Mouse (Mus musculus): ENCODE data around the gene Ube2e2. TPM values are rescaled to one million over a fixed set of nuclear protein-coding genes. Genes with fewer than 3 reads are reported as not detected.
A peak's percentile ranks its signal among the peaks of the same experiment; 100 is the strongest.

Ube2e2 gene
- polyA plus RNA-seq, 1 experiment from 2014 or later, result 74.9 TPM

DNA sequence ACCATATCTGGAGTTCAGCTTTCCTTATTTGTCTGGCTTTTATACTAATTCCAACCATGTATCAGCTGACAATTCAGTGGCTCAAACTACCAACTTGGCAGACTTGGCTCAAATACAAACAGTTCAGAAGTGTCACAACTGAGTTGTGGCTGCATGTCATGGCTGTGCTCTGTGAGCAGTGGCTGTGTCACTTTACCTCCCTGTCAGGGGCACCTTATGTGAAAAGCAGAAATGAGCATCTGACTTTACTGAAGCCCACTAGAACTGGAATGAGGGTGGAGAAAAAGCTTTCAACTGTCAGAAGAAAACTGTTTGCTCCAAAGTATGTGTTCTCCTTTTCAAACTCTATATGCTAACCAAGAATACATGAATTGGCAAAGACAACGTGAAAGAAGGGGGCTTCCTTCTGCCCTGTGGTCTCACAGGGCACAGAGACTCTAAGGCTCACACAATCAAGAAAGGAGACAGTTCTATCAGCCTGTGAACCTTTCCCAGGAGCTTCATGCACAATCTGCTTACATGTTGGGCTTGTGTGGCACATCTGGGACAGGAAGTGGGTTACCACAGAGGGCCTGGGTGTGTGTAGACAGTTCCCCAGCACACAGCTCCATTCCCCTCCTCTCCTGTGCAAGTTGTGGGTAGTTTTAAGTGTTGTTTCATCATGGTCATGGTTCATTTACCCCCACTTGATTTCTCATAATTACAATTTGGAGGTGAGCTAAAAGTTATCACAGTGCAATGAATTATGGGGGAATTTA lies 228.6 kb downstream of the Ube2e2 start:
- Histone ChIP-seq H3K4me2 (replicated peaks) (no peak overlapping the region), H3K4me3 (no peak overlapping the region), H3K4me1 (no peaks in the 10 kb centered on the region), H3K9ac (no peak overlapping the region), H3K27me3 (replicated peaks) (no peaks in the 10 kb centered on the region), H3K36me3 (no peaks in the 10 kb centered on the region), H3K27ac (no peak overlapping the region), H3K9me3 (peaks cover 8% of the 10 kb centered on the region; the same call in 1 of the 2 replicates)
- 86% methylated on average over 1 of the region's 1 CpGs for WGBS
- no peak for ATAC-seq (ENCODE audit: low FRiP score, low read depth)

DNA sequence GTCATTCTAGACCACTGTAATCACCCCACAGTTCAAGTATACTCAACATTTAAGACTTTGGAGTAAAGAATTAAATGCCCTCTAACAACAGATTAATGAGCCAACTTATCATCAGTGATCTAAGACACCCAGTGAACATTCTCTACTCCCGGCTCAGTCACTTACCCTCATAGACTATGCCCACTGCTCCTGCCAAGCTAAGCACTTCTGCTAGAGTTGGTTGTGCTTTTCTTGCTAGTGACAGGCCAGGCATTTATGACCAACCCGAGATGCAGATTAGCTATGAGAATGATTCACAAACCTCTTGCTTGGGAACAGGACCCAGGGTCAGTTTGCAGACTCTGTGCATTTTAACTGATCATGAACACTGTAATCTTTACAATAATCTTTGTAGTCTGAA lies 230.4 kb downstream of the Ube2e2 start:
- Histone ChIP-seq H3K9ac (no peak overlapping the region), H3K36me3 (no peaks in the 10 kb centered on the region), H3K27ac (no peak overlapping the region), H3K4me3 (no peak overlapping the region), H3K27me3 (replicated peaks) (no peaks in the 10 kb centered on the region), H3K4me2 (replicated peaks) (no peak overlapping the region), H3K9me3 (peaks cover 8% of the 10 kb centered on the region; the same call in 1 of the 2 replicates), H3K4me1 (no peaks in the 10 kb centered on the region)
- ATAC-seq (ENCODE audit: low FRiP score, low read depth), result no peak
- 91% methylated on average over 2 of the region's 2 CpGs for WGBS

DNA sequence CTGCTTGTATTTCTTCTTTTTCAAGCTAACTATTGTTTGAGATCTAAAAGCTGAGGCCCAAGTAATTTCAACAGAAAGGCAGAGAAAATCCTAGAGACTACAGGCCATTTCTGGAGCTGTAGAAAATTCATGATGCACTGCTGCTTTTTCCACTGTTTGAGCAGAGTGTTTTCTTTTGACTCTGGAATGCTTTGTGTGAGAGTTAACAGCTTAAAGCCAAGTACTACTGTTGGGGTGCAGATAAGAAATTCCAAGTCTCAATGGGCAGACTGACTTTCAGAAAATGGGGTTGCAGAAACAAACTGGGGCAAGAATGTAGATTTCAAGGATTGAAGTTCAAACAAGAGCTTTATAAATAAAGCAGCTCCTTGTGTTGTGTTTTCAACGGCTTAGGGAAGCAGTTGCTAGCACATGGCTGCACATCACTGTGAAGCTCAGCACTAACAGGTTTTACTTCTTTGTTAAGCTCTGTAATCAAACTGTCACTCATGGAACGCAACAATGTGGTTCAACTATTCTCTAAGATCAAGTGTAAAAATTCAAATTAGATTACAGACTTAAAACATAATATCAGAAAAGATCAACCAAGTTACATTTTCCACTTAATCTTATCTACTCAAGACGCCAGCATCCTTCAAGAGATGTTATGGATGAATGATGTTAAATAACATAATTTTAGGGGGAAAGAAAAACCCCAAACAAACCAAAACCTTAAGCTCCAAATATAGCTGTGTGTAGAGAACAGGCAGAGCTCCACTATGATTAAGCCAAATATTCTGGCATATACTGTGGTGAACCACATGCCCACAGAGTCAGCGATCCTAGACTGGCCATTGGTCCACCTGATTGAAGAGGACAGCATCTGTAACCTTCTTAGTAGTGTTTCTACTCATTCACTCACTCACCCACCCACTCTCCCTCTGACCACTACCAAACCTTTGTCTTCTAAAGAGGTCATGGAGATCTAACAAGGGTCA lies 236.0 kb downstream of the Ube2e2 start:
- no peak overlapping the region for H3K4me3 ChIP-seq
- no peak overlapping the region for H3K9ac ChIP-seq
- H3K36me3 ChIP-seq, result no peaks in the 10 kb centered on the region
- H3K4me1 ChIP-seq, result no peaks in the 10 kb centered on the region
- WGBS, result 79% methylated on average over 4 of the region's 4 CpGs
- H3K27ac ChIP-seq, result no peak overlapping the region
- no peak for ATAC-seq (ENCODE audit: low FRiP score, low read depth)
- H3K4me2 ChIP-seq (replicated peaks), result no peak overlapping the region
- H3K27me3 ChIP-seq (replicated peaks), result no peaks in the 10 kb centered on the region
- H3K9me3 ChIP-seq, result peaks cover 8% of the 10 kb centered on the region; the same call in 1 of the 2 replicates

DNA sequence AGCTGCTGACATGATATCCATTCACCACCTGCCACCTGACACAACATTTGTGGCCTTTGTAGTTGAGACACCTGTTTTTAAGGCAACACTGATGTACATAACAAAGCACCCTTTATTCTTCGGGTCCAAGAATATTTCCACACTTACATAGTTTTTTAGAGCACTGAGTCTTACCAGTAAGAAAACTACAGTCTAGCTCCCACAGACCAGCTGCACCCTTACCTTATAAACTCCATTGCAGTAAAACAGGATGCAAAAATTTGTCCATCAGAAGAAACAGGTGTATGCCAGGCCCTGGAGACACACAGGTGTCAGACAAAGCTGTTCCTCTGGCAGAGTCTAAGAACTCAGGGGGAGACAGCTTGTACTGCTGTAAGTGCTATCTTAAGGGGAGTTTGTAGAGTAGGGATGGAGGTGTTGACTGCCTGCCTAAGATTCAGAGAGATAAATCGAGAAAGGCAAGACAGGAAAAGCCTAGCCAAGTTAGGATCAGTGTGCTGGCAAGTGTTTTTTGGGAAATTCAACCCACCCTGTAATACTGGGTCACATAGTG lies 244.9 kb downstream of the Ube2e2 start:
- no peak overlapping the region for H3K4me3 ChIP-seq
- no peaks in the 10 kb centered on the region for H3K27me3 ChIP-seq (replicated peaks)
- H3K9ac ChIP-seq, result no peak overlapping the region
- H3K4me1 ChIP-seq, result no peaks in the 10 kb centered on the region
- 82% methylated on average over 2 of the region's 2 CpGs for whole genome bisulfite sequencing
- H3K36me3 ChIP-seq, result no peaks in the 10 kb centered on the region
- no peak for ATAC-seq (ENCODE audit: low FRiP score, low read depth)
- 0 out of 2 replicates have a peak, but pooled peaks cover 4% of the 10 kb centered on the region for H3K9me3 ChIP-seq
- H3K27ac ChIP-seq, result no peak overlapping the region
- no peak overlapping the region for H3K4me2 ChIP-seq (replicated peaks)

DNA sequence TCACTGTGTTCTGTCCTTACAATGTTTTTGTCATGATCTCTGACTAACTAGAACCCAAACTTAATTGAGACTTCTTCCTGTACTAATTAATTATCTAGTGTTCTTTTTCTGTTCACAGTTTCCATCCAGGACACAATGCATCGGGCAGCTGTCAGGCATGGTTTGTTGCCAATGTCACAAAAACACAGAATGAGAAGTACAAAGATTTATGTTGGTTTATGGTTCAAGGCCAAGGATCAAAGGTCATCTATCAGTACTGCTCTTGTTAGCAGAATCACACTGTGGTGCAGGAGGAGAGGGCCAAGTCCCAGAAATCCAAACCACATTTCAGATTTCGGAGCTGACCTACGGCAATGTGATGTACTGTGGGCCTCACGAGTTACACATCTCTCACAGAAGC lies 252.4 kb downstream of the Ube2e2 start:
- H3K4me2 ChIP-seq (replicated peaks), result no peak overlapping the region
- H3K9me3 ChIP-seq, result 0 out of 2 replicates have a peak, but pooled peaks cover 4% of the 10 kb centered on the region
- H3K4me3 ChIP-seq, result no peak overlapping the region
- no peak overlapping the region for H3K9ac ChIP-seq
- no peak for ATAC-seq (ENCODE audit: low FRiP score, low read depth)
- peaks cover 4% of the 10 kb centered on the region; the same call in 1 of the 2 replicates for H3K4me1 ChIP-seq
- WGBS, result 79% methylated on average over 4 of the region's 4 CpGs
- H3K27me3 ChIP-seq (replicated peaks), result no peaks in the 10 kb centered on the region
- no peak overlapping the region for H3K27ac ChIP-seq
- H3K36me3 ChIP-seq, result no peaks in the 10 kb centered on the region

DNA sequence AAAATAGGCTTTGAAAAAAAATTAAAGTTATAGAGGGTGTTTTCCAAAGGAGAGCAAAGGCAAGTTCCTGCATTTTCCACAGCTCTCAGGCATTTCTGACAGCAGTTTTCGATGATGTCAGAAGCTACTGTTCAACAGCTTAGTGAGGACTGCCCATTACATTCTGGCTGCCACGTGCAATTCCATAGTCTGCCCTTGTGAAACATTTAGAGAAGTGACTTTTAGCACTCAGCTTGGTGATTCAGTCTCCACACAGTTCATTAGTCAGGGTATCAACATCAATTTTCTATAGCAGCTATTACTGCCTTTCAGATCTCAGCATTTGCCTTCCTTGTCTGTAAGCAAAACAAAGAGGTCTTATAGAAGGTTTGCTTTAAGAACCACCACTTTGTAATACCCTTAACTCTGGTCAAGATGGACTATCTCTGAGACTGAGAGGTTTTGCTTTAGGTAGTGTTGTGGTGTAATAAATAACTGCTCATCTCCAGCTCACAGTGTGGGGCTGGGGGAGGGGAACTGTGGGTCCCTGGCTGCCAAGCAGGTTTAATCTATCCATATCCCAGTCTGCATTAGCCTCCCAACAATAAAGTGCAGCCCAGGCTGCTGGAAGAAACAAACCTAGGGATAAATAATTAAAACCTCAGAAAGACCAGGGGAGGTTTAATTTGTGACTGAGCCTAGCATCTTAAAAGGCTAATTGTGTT lies 255.2 kb downstream of the Ube2e2 start:
- H3K4me1 ChIP-seq, result peaks cover 4% of the 10 kb centered on the region; the same call in 1 of the 2 replicates
- no peaks in the 10 kb centered on the region for H3K36me3 ChIP-seq
- H3K4me3 ChIP-seq, result no peak overlapping the region
- H3K9me3 ChIP-seq, result no peaks in the 10 kb centered on the region
- H3K27me3 ChIP-seq (replicated peaks), result no peaks in the 10 kb centered on the region
- no peak overlapping the region for H3K4me2 ChIP-seq (replicated peaks)
- ATAC-seq (ENCODE audit: low FRiP score, low read depth), result peak; percentile 74; the same call in 1 of the 2 replicates
- H3K27ac ChIP-seq, result no peak overlapping the region
- 80% methylated on average over 2 of the region's 2 CpGs for WGBS
- no peak overlapping the region for H3K9ac ChIP-seq

DNA sequence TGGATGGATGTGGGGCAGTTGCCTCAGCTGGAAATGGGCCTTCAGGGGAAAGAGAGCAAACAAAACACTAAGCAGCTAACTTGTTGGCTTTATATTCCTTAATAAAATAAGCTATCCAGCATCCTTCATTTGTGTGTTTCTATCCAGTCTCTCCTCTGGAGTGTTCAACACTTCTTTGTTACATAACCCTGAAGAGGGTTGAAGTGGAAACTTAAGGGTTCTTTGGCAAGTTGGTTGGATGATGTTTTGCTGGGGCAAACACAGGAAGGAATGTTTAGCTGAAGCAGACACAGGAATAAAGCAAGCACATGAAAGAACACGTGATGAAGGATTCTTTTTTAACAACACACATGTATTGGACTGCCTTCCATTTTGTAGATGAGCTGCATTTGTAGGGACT lies 256.3 kb downstream of the Ube2e2 start:
- Histone ChIP-seq H3K27me3 (replicated peaks) (no peaks in the 10 kb centered on the region), H3K9me3 (no peaks in the 10 kb centered on the region), H3K27ac (no peak overlapping the region), H3K4me3 (no peak overlapping the region), H3K4me1 (peaks cover 4% of the 10 kb centered on the region; the same call in 1 of the 2 replicates), H3K36me3 (no peaks in the 10 kb centered on the region), H3K4me2 (replicated peaks) (no peak overlapping the region), H3K9ac (no peak overlapping the region)
- 83% methylated on average over 1 of the region's 1 CpGs for WGBS
- ATAC-seq (ENCODE audit: low FRiP score, low read depth), result no peak

DNA sequence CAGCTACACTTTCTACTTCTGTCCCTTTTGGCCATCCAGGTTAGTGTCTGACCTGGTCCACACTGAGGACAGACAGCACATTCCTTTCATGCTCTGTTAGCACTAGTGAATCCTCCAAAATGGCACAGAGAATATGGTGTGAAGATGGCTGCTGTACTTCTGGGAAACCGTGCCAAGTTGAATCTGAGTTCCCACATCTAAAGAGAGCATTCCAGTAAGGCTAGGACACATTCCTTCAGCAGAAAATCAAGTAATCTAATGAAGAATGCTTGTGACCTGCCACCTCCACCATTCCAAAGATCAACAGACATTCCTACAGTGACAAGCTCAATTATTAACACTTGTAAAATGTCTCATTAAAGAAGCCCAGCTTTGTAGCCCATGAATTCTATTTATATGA lies 265.9 kb downstream of the Ube2e2 start:
- no peaks in the 10 kb centered on the region for H3K9me3 ChIP-seq
- ATAC-seq (ENCODE audit: low FRiP score, low read depth), result no peak
- no peak overlapping the region for H3K9ac ChIP-seq
- H3K27me3 ChIP-seq (replicated peaks), result no peaks in the 10 kb centered on the region
- H3K4me1 ChIP-seq, result no peaks in the 10 kb centered on the region
- no peak overlapping the region for H3K27ac ChIP-seq
- H3K4me3 ChIP-seq, result no peak overlapping the region
- 85% methylated on average over 1 of the region's 1 CpGs for WGBS
- no peaks in the 10 kb centered on the region for H3K36me3 ChIP-seq
- H3K4me2 ChIP-seq (replicated peaks), result no peak overlapping the region

DNA sequence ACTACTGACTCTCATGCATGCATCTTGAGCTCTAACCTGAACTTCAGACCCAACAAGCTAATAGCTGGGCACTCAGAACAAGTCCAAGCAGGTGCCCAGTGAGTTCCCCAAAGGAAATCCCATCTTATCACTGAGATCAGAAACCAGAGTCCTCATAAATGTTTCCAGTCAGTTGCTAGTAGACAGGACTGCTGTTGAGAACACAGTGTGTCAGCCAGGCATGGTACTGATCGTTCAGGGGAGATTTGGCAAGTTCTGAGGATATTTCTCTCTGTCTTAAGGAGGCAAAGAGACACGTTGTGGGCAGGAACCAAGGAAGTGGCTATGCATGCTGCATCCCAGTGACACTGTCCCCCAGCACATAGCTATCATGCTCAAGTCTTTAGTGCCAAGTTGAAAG lies 275.5 kb downstream of the Ube2e2 start:
- H3K4me2 ChIP-seq (replicated peaks), result no peak overlapping the region
- no peaks in the 10 kb centered on the region for H3K27me3 ChIP-seq (replicated peaks)
- H3K27ac ChIP-seq, result no peak overlapping the region
- no peaks in the 10 kb centered on the region for H3K9me3 ChIP-seq
- 74% methylated on average over 2 of the region's 2 CpGs for WGBS
- no peaks in the 10 kb centered on the region for H3K36me3 ChIP-seq
- H3K9ac ChIP-seq, result no peak overlapping the region
- no peaks in the 10 kb centered on the region for H3K4me1 ChIP-seq
- ATAC-seq (ENCODE audit: low FRiP score, low read depth), result no peak
- H3K4me3 ChIP-seq, result no peak overlapping the region

DNA sequence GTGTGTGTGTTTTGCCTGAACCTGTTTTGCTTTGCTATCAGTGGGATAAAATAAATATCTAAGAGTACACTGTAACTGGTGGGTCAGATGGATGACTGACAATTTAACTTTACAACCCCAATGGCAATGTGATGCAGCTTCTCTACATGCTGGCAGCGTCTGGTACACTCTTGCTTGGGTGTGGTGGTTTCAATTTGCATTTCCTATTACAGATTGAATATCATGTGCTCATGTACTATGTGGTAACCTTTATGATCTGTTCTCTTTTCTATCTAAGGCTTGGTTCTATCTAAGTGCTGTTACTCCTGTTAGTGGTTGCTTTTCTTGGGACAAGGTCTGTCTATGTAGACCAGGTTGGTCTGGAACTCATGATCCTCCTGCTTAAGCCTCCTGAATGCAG lies 292.1 kb downstream of the Ube2e2 start:
- H3K9ac ChIP-seq, result no peak overlapping the region
- H3K36me3 ChIP-seq, result 0 out of 2 replicates have a peak, but pooled peaks cover 1% of the 10 kb centered on the region
- no peaks in the 10 kb centered on the region for H3K9me3 ChIP-seq
- WGBS, result 48% methylated on average over 1 of the region's 1 CpGs
- ATAC-seq (ENCODE audit: low FRiP score, low read depth), result no peak
- no peak overlapping the region for H3K4me3 ChIP-seq
- no peaks in the 10 kb centered on the region for H3K27me3 ChIP-seq (replicated peaks)
- no peaks in the 10 kb centered on the region for H3K4me1 ChIP-seq
- H3K4me2 ChIP-seq (replicated peaks), result no peak overlapping the region
- no peak overlapping the region for H3K27ac ChIP-seq

DNA sequence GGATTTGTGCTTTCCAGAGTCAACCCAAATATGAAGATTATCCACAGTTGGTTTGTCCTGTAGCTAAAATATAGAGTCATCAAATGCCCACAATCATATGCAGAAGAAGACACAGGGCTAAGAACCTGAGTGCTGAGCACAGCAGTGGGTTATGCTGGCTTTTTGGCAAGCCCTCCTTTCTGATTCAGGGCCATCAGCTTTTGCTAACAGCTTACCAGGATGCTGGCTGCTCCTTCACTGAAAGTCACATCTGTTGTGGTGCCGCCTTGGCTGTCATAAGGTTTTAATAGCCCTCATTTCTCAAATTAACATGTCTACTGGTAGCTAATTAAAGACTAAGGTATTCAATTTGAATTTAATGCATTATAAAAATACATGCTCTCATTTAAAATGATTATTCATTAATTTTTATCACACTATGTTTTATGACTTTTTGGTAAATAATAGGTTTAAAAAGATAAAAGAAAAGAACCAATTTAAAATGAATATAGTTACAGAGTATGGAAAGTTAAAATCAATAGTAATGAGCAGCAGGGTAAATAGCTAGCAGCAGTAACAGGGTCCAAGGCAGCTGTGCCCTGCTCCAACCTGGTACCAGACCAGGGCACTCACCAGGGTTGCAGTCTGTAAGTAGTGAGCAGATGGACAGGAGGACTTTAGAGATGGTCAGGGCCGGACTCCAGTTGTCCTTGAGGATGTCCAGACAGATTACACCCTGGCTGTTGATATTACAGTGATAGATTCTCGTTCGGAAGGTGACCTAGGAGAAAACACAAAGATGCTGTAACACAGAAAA lies 307.6 kb downstream of the Ube2e2 start:
- Histone ChIP-seq H3K4me2 (replicated peaks) (no peak overlapping the region), H3K4me3 (no peak overlapping the region), H3K9me3 (no peaks in the 10 kb centered on the region), H3K27ac (no peak overlapping the region), H3K4me1 (no peaks in the 10 kb centered on the region), H3K36me3 (no peaks in the 10 kb centered on the region), H3K9ac (no peak overlapping the region), H3K27me3 (replicated peaks) (no peaks in the 10 kb centered on the region)
- 76% methylated on average over 4 of the region's 4 CpGs for whole genome bisulfite sequencing
- no peak; the same call in 1 of the 2 replicates for ATAC-seq (ENCODE audit: low FRiP score, low read depth)
